Mouse (Mus musculus): ENCODE measurements at regions not wholly inside any gene's neighbourhood (a gene's known extent, or its start where the extent isn't known, plus 50 kb on each side); places are given as distances from the start of the nearest gene placed in this dataset.

DNA sequence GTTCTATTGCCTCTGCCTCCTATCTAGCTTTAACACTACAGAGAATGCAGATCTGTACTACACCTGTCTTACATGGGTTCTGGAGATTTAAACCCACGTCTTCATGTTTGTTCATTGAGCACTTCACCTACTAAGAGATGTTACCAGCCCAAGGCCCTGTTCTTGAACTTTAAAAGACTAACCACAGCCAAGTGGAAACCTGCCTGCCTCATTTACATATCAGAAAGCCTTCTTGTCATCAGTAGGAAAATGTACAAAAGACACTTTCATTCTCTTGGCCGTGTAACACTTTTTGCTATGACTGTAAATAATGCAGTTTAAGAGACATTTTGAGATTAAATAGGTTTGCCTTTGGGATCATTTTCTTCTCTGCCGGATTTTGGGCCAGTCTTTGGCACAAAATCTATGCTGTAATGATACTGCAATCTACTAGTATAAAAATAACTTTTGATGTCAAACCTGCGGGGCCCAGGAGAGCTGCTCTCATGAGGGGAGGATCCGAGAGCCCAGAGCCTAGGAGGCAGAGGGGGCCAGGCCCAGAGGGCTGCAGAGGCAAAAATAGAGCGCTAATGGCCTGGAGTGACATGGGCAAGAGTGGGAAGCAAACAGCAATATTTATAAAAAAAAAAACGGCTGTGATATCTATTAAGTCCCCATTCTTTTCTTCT, 318.4 kb upstream of the Myo3a start:
- ATAC-seq (ENCODE audit: low read depth): no peak
- Histone ChIP-seq H3K36me3 (ENCODE audit: control insufficient read depth, insufficient read depth, low read length) (no peaks in the 10 kb centered on the region), H3K9me3 (ENCODE audit: control insufficient read depth, low read length) (no peaks in the 10 kb centered on the region), H3K27ac (ENCODE audit: low read length) (no peak overlapping the region), H3K4me3 (ENCODE audit: low read length) (no peak overlapping the region; the same call in 1 of the 2 replicates), H3K27me3 (ENCODE audit: control insufficient read depth, insufficient read depth, low read depth, low read length) (no peaks in the 10 kb centered on the region), H3K4me2 (ENCODE audit: low read depth, low read length) (peak overlapping the region; percentile 55; the same call in 1 of the 2 replicates), H3K9ac (ENCODE audit: low read length) (no peak overlapping the region), H3K4me1 (replicated peaks; ENCODE audit: control insufficient read depth, insufficient read depth, low read length) (no peaks in the 10 kb centered on the region)
- 64% methylated on average over 7 of the region's 7 CpGs for WGBS

DNA sequence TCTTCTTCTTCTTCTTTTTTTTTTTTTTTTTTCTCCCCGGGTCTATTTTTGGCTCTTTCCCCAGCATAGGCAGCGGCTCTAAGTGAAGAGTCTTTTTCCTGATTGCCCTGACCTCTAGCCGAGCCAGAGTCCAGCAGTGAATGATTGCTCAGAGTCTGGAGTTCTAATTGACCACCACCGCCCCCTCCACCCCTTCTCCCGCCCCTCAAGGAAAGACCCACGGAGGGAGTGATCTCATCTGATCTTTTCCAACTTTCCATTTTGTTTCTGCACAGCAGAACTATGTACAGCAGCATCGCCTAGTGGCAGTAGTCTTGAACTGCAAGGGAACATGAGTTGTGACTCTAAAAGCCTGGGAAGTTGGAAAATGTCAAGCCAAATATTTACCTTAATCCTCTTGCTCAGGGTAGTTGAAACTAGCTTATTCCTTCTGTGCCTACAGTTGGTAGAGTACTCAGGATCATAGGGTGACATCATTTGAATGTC, 317.8 kb upstream of the Myo3a start:
- Histone ChIP-seq H3K36me3 (ENCODE audit: control insufficient read depth, insufficient read depth, low read length) (no peaks in the 10 kb centered on the region), H3K9me3 (ENCODE audit: control insufficient read depth, low read length) (no peaks in the 10 kb centered on the region), H3K9ac (ENCODE audit: low read length) (peak overlapping the region; percentile 52; the same call in 1 of the 2 replicates), H3K27me3 (ENCODE audit: control insufficient read depth, insufficient read depth, low read depth, low read length) (no peaks in the 10 kb centered on the region), H3K4me1 (replicated peaks; ENCODE audit: control insufficient read depth, insufficient read depth, low read length) (no peaks in the 10 kb centered on the region), H3K4me3 (ENCODE audit: low read length) (peak overlapping the region; percentile 44), H3K4me2 (ENCODE audit: low read depth, low read length) (peak overlapping the region; percentile 55), H3K27ac (ENCODE audit: low read length) (no peak overlapping the region)
- WGBS: 9% methylated on average over 7 of the region's 7 CpGs
- ATAC-seq (ENCODE audit: low read depth): no peak

DNA sequence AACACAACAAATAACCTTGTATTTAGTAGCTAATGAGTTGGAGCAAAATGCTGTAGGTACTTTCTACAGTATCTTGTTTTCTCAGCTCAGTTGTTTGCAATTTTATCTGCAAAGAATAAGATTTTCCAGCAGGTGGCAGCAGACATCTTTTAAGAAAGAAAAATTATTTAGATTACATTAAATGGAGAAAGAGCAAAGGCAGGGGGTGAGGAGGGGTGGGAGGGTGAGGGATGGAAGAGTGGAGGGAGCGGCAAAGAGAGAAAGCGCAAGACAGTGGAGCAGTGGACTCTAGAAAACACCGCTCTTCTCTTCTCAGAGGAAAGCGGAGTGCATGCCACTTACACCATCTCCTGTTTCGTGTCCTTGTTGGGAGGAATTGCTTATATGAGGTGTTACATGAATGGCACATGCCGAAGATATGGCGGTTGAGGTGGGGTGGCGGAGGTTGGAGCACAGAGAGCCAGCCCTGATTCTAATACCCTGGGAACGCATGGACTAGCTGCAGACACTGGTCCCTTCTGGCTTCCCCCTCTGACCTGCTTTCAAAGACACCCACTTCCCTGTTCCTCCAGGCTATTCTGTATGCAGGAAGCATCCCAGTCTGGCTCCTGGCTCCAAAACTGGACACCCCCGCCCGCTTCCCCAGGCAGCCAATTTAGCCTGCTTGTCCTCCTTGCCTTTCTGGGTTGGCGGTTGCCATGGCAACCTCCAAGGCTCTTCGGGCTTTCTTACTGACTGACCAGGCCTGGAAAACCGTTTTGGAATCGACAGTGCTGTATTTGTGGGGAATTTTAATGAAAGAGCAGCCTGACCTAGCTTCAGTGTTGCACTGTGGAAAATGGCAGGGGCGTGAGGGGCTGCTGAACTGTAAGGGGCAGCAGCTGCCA, 309.3 kb upstream of the Myo3a start:
- Histone ChIP-seq H3K4me2 (ENCODE audit: low read depth, low read length) (peak overlapping the region; percentile 59), H3K27me3 (ENCODE audit: control insufficient read depth, insufficient read depth, low read depth, low read length) (no peaks in the 10 kb centered on the region), H3K9me3 (ENCODE audit: control insufficient read depth, low read length) (no peaks in the 10 kb centered on the region), H3K9ac (ENCODE audit: low read length) (peak overlapping the region; percentile 41), H3K27ac (ENCODE audit: low read length) (no peak overlapping the region), H3K4me1 (replicated peaks; ENCODE audit: control insufficient read depth, insufficient read depth, low read length) (peaks cover 5% of the 10 kb centered on the region; the same call in 1 of the 2 replicates), H3K36me3 (ENCODE audit: control insufficient read depth, insufficient read depth, low read length) (no peaks in the 10 kb centered on the region), H3K4me3 (ENCODE audit: low read length) (peak overlapping the region; percentile 40)
- WGBS: 22% methylated on average over 16 of the region's 16 CpGs
- ATAC-seq (ENCODE audit: low read depth): peak; percentile 60

DNA sequence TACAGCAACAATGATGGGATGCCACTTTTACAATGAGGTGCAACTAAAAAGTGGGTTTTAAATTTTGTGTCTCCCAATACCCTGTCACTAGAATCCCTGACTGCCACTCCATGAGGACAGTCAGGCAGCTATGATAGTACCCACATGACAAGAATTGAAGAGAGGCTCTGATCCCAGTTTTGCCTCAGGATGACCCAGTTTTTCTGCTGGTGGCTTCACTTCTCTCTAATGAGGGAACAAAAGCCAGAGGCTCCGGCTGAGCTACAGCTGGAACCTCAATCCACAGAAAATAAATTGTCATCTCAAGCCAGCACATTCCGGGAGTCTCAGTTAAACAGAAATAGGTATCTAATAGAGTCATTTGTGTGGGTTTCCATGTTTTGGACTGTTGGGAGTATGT, 308.2 kb upstream of the Myo3a start:
- H3K36me3 ChIP-seq (ENCODE audit: control insufficient read depth, insufficient read depth, low read length): no peaks in the 10 kb centered on the region
- WGBS: 65% methylated on average over 2 of the region's 2 CpGs

DNA sequence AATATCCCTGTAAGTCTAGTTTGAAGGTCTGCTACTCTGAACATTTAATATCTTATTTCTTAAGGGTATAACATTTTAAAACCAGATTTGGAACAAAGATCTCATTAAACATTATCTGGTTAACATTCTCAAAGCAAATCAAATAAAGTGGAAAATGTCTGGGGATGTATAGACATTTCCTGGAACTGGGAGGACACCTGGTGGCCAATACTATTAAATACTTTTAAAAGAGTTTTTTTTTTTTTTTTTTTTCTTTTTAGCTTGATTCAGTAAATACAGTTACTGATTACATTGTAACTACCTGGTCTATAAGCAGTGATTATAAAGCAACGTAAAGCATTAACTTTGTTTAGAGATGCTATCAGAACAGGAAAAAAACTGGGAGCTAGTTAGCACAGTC, 299.6 kb upstream of the Myo3a start:
- H3K4me1 ChIP-seq (replicated peaks; ENCODE audit: control insufficient read depth, insufficient read depth, low read length): no peaks in the 10 kb centered on the region
- H3K4me3 ChIP-seq (ENCODE audit: low read length): no peak overlapping the region
- H3K36me3 ChIP-seq (ENCODE audit: control insufficient read depth, insufficient read depth, low read length): no peaks in the 10 kb centered on the region
- no peaks in the 10 kb centered on the region for H3K9me3 ChIP-seq (ENCODE audit: control insufficient read depth, low read length)
- H3K27me3 ChIP-seq (ENCODE audit: control insufficient read depth, insufficient read depth, low read depth, low read length): no peaks in the 10 kb centered on the region
- WGBS: 38% methylated on average over 1 of the region's 1 CpGs
- no peak for ATAC-seq (ENCODE audit: low read depth)
- H3K27ac ChIP-seq (ENCODE audit: low read length): no peak overlapping the region
- H3K9ac ChIP-seq (ENCODE audit: low read length): no peak overlapping the region
- H3K4me2 ChIP-seq (ENCODE audit: low read depth, low read length): no peak overlapping the region

More for the DNA sequence above, 308.2 kb upstream of the Myo3a start:
- ATAC-seq (ENCODE audit: low read depth): no peak
- H3K27ac ChIP-seq (ENCODE audit: low read length): no peak overlapping the region
- no peak overlapping the region for H3K9ac ChIP-seq (ENCODE audit: low read length)
- no peaks in the 10 kb centered on the region for H3K9me3 ChIP-seq (ENCODE audit: control insufficient read depth, low read length)
- H3K4me1 ChIP-seq (replicated peaks; ENCODE audit: control insufficient read depth, insufficient read depth, low read length): peaks cover 5% of the 10 kb centered on the region; the same call in 1 of the 2 replicates
- H3K27me3 ChIP-seq (ENCODE audit: control insufficient read depth, insufficient read depth, low read depth, low read length): no peaks in the 10 kb centered on the region
- H3K4me2 ChIP-seq (ENCODE audit: low read depth, low read length): no peak overlapping the region
- H3K4me3 ChIP-seq (ENCODE audit: low read length): no peak overlapping the region

DNA sequence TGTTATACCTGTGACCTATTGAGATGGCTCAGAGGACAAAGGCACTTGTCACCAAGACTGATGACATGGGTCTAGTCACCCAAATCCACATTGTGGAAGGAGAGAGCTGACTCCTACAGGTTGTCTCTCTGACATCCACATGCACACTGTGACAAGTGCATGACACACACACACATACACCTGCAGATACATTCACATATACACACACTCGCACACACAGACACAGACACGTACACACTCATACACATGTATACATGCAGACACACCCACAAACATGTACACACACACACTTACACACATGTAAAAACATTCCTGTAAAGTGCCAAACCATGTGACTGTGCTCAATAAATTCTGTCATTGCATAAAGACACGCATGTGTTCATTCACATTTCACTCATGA, 287.3 kb upstream of the Myo3a start:
- no peaks in the 10 kb centered on the region for H3K4me1 ChIP-seq (replicated peaks; ENCODE audit: control insufficient read depth, insufficient read depth, low read length)
- H3K27ac ChIP-seq (ENCODE audit: low read length): no peak overlapping the region
- ATAC-seq (ENCODE audit: low read depth): no peak
- no peak overlapping the region for H3K9ac ChIP-seq (ENCODE audit: low read length)
- no peaks in the 10 kb centered on the region for H3K27me3 ChIP-seq (ENCODE audit: control insufficient read depth, insufficient read depth, low read depth, low read length)
- no peaks in the 10 kb centered on the region for H3K9me3 ChIP-seq (ENCODE audit: control insufficient read depth, low read length)
- 94% methylated on average over 3 of the region's 3 CpGs for WGBS
- no peak overlapping the region for H3K4me2 ChIP-seq (ENCODE audit: low read depth, low read length)
- no peaks in the 10 kb centered on the region for H3K36me3 ChIP-seq (ENCODE audit: control insufficient read depth, insufficient read depth, low read length)
- no peak overlapping the region for H3K4me3 ChIP-seq (ENCODE audit: low read length)

DNA sequence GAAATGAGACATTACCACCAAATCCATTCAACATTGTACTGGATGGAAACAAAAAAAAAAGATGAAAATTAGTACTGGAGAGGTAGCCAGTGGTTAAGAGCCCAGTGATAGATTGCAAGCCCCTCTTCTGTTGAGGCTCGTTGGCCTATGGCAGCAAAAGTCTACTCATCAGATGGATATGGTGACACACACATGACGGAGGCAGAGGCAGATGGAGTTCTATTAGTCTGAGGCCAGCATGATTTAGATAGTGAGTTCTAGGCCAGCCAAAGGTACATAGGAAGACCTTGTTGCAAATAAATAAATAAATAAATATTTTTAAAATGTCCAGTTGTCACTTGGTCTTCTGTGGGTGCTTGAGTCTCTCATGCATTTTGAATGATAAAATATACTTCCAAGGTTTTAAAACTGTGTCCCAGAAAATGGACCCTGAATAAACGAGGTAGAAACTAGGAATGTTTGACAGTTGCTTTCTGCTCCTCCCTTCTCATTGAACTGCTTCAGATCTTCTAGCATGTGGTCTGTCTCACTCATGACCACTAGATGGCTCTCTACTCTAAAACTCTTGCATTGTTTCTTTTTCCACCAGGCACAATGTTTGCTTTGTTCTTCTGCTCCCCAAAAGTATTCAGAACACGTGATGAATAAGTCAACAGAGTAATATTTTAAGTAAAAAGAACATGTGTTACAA, 286.4 kb upstream of the Myo3a start:
- Histone ChIP-seq H3K27ac (ENCODE audit: low read length) (no peak overlapping the region), H3K27me3 (ENCODE audit: control insufficient read depth, insufficient read depth, low read depth, low read length) (no peaks in the 10 kb centered on the region), H3K4me1 (replicated peaks; ENCODE audit: control insufficient read depth, insufficient read depth, low read length) (no peaks in the 10 kb centered on the region), H3K9ac (ENCODE audit: low read length) (no peak overlapping the region), H3K4me3 (ENCODE audit: low read length) (no peak overlapping the region), H3K4me2 (ENCODE audit: low read depth, low read length) (no peak overlapping the region), H3K9me3 (ENCODE audit: control insufficient read depth, low read length) (no peaks in the 10 kb centered on the region), H3K36me3 (ENCODE audit: control insufficient read depth, insufficient read depth, low read length) (no peaks in the 10 kb centered on the region)
- WGBS: 43% methylated on average over 4 of the region's 4 CpGs
- ATAC-seq (ENCODE audit: low read depth): peak; percentile 57; the same call in 1 of the 2 replicates

DNA sequence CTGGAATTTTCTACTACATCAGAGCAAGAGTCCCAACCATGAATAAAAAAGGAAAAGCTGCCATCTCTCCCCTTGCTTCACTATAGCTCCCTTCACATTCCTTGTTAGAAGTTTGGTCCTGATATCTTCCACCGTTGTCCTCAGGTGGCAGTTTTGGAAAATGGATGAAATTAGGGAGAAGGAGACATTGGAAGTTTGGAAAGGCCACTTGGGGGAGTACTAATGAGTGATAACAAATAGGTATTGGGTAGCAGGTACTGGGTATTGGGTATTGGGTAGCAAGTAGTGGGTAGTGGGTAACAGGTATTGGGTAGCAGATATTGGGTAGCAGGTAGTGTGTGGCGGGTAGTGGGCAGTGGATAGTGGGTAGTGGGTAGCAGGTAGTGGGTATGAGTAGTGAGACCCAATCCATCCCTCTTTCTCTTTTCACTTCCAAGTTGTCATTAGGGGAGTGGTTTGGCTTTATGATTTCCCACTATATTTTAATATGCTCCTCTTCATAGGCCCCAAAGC, 285.8 kb upstream of the Myo3a start:
- no peaks in the 10 kb centered on the region for H3K9me3 ChIP-seq (ENCODE audit: control insufficient read depth, low read length)
- no peaks in the 10 kb centered on the region for H3K36me3 ChIP-seq (ENCODE audit: control insufficient read depth, insufficient read depth, low read length)
- H3K27me3 ChIP-seq (ENCODE audit: control insufficient read depth, insufficient read depth, low read depth, low read length): no peaks in the 10 kb centered on the region
- no peak overlapping the region for H3K4me3 ChIP-seq (ENCODE audit: low read length)
- WGBS: 68% methylated on average over 2 of the region's 2 CpGs
- H3K9ac ChIP-seq (ENCODE audit: low read length): no peak overlapping the region
- no peak overlapping the region for H3K27ac ChIP-seq (ENCODE audit: low read length)
- no peak overlapping the region for H3K4me2 ChIP-seq (ENCODE audit: low read depth, low read length)
- ATAC-seq (ENCODE audit: low read depth): no peak
- no peaks in the 10 kb centered on the region for H3K4me1 ChIP-seq (replicated peaks; ENCODE audit: control insufficient read depth, insufficient read depth, low read length)

DNA sequence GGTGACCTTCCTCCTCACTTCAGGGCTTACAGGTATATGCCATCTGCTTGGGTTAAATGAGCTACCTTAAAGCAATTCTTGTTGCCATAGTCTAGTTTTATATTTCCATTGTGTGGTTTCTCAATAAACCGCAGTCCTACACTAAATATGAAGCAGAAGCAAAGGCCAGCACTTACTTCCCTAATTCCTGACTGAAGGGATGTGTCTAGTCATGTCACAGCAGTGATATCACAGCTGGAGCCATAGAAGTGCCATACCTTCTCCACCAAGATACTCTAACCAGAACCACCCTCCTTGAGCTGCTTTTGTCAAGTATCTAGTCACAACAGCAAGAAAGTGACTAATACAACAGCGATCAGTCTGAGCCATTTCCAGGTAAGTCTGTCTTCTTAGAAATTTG, 283.6 kb upstream of the Myo3a start:
- Histone ChIP-seq H3K27ac (ENCODE audit: low read length) (no peak overlapping the region), H3K4me1 (replicated peaks; ENCODE audit: control insufficient read depth, insufficient read depth, low read length) (no peaks in the 10 kb centered on the region), H3K4me2 (ENCODE audit: low read depth, low read length) (no peak overlapping the region), H3K9ac (ENCODE audit: low read length) (no peak overlapping the region), H3K27me3 (ENCODE audit: control insufficient read depth, insufficient read depth, low read depth, low read length) (no peaks in the 10 kb centered on the region), H3K9me3 (ENCODE audit: control insufficient read depth, low read length) (no peaks in the 10 kb centered on the region), H3K4me3 (ENCODE audit: low read length) (no peak overlapping the region), H3K36me3 (ENCODE audit: control insufficient read depth, insufficient read depth, low read length) (no peaks in the 10 kb centered on the region)
- WGBS: 78% methylated on average over 2 of the region's 2 CpGs
- ATAC-seq (ENCODE audit: low read depth): no peak

Data from lung, embryonic 16.5 days (tissue).